Mouse (Mus musculus): ENCODE data around the gene Yy1. TPM values are rescaled to one million over a fixed set of nuclear protein-coding genes. Genes with fewer than 3 reads are reported as not detected.

Gene Yy1
- polyA plus RNA-seq, 1 experiment from 2014 or later, result 14.2 TPM

DNA sequence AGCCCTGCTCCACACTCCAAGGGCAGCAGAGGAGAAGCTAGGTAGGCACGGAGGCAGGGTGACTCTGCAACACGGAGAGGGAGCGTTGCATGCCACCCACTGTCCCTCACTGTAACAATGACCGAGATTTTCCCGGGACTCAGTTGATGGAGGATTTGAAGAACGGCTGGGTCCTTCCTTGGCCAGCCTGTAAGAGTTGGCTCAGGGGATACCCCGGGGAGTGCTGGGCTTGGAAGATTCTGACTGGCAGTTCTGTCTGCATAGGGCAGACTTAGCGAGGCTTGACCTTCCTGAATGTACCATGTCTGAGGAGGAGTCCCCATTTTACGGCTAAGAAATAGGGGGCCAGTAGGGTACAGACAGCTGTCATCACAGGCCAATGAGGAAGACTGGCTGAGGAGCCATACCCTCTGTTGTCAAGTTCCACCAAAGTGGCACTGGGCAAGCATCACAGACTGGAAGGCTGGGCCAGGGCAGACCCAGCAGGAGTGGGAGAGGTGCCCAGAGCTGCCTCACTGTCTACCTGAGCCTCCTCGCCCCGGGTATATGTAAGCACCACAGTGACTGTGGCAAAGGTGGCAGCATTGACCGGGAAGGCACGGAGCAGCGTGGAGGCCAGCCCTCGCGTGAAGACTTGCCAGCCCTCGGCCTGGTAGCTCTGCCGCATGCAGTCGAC, 33.6 kb downstream of the Yy1 start:
- no peak overlapping the region for H3K27ac ChIP-seq (ENCODE audit: low read depth, low read length)
- no peak overlapping the region for H3K4me2 ChIP-seq
- no peak overlapping the region for H3K4me3 ChIP-seq (ENCODE audit: low read depth, low read length)
- peaks cover 8% of the 10 kb centered on the region for H3K36me3 ChIP-seq (ENCODE audit: control insufficient read depth, insufficient read depth, low read length)
- 93% methylated on average over 19 of the region's 19 CpGs for WGBS (ENCODE audit: insufficient replicate concordance)
- no peaks in the 10 kb centered on the region for H3K9me3 ChIP-seq (replicated peaks; ENCODE audit: control insufficient read depth, low read length)
- no peaks in the 10 kb centered on the region for H3K4me1 ChIP-seq (ENCODE audit: control insufficient read depth, insufficient read depth, low read length)
- H3K27me3 ChIP-seq (ENCODE audit: control insufficient read depth, insufficient read depth, low read length), result no peaks in the 10 kb centered on the region
- ATAC-seq (replicated peaks; ENCODE audit: insufficient number of reproducible peaks, low FRiP score, low TSS enrichment), result no peak
- H3K9ac ChIP-seq (ENCODE audit: low read depth, low read length), result no peak overlapping the region

DNA sequence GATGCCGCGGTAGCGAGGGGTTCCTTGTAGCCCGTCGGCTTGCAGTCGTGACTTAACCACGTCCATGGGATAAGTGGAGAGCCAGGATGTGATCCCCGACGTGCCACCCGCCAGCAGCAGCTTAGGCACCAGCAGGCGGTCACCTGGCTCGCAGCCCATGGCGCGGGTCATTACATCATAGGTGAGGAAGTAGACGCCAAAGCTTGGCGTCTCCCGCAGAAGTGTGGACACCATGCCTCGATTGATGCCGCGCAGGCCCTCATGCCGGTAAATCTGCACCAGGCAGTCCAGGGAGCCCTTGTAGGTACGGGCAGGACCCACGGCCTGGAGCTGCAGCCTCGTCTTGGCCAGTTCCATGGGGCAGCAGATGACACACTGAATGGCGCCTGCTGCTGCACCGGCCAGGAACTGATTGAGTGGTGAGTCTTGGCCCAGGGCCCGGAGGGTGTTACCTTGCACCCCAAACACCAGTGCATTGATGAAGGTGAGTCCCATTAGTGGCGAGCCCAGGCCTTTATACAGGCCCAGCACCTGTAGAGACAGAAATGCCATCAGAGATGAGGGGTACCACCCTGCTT, 34.3 kb downstream of the Yy1 start:
- H3K27ac ChIP-seq (ENCODE audit: low read depth, low read length), result no peak overlapping the region
- H3K27me3 ChIP-seq (ENCODE audit: control insufficient read depth, insufficient read depth, low read length), result no peaks in the 10 kb centered on the region
- 95% methylated on average over 28 of the region's 28 CpGs for WGBS (ENCODE audit: insufficient replicate concordance)
- H3K9me3 ChIP-seq (replicated peaks; ENCODE audit: control insufficient read depth, low read length), result no peaks in the 10 kb centered on the region
- no peaks in the 10 kb centered on the region for H3K4me1 ChIP-seq (ENCODE audit: control insufficient read depth, insufficient read depth, low read length)
- H3K9ac ChIP-seq (ENCODE audit: low read depth, low read length), result no peak overlapping the region
- no peak overlapping the region for H3K4me3 ChIP-seq (ENCODE audit: low read depth, low read length)
- H3K4me2 ChIP-seq, result no peak overlapping the region
- ATAC-seq (replicated peaks; ENCODE audit: insufficient number of reproducible peaks, low FRiP score, low TSS enrichment), result no peak
- peaks cover 8% of the 10 kb centered on the region for H3K36me3 ChIP-seq (ENCODE audit: control insufficient read depth, insufficient read depth, low read length)

GRCm38 (mm10) chr12:108827641-108828040, 34.9 kb downstream of the Yy1 start:
- H3K4me2 ChIP-seq, result no peak overlapping the region
- H3K27ac ChIP-seq (ENCODE audit: low read depth, low read length), result no peak overlapping the region
- no peaks in the 10 kb centered on the region for H3K4me1 ChIP-seq (ENCODE audit: control insufficient read depth, insufficient read depth, low read length)
- peaks cover 8% of the 10 kb centered on the region for H3K36me3 ChIP-seq (ENCODE audit: control insufficient read depth, insufficient read depth, low read length)
- no peaks in the 10 kb centered on the region for H3K9me3 ChIP-seq (replicated peaks; ENCODE audit: control insufficient read depth, low read length)
- 96% methylated on average over 6 of the region's 6 CpGs for WGBS (ENCODE audit: insufficient replicate concordance)
- no peak overlapping the region for H3K4me3 ChIP-seq (ENCODE audit: low read depth, low read length)
- no peaks in the 10 kb centered on the region for H3K27me3 ChIP-seq (ENCODE audit: control insufficient read depth, insufficient read depth, low read length)
- H3K9ac ChIP-seq (ENCODE audit: low read depth, low read length), result no peak overlapping the region
- no peak for ATAC-seq (replicated peaks; ENCODE audit: insufficient number of reproducible peaks, low FRiP score, low TSS enrichment)

DNA sequence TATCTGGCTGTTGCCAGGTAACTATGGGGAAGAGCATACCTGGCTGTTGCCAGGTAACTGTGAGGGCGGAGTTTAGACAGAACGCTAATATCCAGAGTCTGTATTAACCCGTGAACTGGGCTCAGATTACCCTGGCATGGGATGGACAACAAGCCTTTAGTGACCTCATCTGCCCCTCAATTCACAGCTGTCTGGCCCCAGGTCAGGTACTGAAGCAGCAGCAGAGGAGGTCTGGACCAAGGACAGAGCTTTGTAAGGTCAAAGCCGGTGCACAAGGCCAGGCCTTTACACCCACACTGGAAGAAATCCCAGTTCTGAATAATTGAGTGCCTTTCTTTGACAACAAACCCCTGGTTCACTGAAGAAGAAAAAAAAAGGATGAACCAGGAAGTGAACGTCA, 36.9 kb downstream of the Yy1 start:
- WGBS (ENCODE audit: insufficient replicate concordance), result 81% methylated on average over 5 of the region's 5 CpGs
- Histone ChIP-seq H3K27me3 (ENCODE audit: control insufficient read depth, insufficient read depth, low read length) (peaks cover 4% of the 10 kb centered on the region; the same call in 1 of the 2 replicates), H3K9ac (ENCODE audit: low read depth, low read length) (no peak overlapping the region), H3K4me1 (ENCODE audit: control insufficient read depth, insufficient read depth, low read length) (peaks cover under 1% of the 10 kb centered on the region; the same call in 1 of the 2 replicates), H3K27ac (ENCODE audit: low read depth, low read length) (no peak overlapping the region), H3K4me2 (no peak overlapping the region), H3K4me3 (ENCODE audit: low read depth, low read length) (no peak overlapping the region), H3K36me3 (ENCODE audit: control insufficient read depth, insufficient read depth, low read length) (peaks cover 8% of the 10 kb centered on the region), H3K9me3 (replicated peaks; ENCODE audit: control insufficient read depth, low read length) (no peaks in the 10 kb centered on the region)
- ATAC-seq (replicated peaks; ENCODE audit: insufficient number of reproducible peaks, low FRiP score, low TSS enrichment), result no peak

GRCm38 (mm10) chr12:108830358-108830757, 37.6 kb downstream of the Yy1 start:
- Histone ChIP-seq H3K4me3 (ENCODE audit: low read depth, low read length) (no peak overlapping the region), H3K27me3 (ENCODE audit: control insufficient read depth, insufficient read depth, low read length) (peaks cover 4% of the 10 kb centered on the region; the same call in 1 of the 2 replicates), H3K9ac (ENCODE audit: low read depth, low read length) (no peak overlapping the region), H3K9me3 (replicated peaks; ENCODE audit: control insufficient read depth, low read length) (no peaks in the 10 kb centered on the region), H3K27ac (ENCODE audit: low read depth, low read length) (no peak overlapping the region), H3K36me3 (ENCODE audit: control insufficient read depth, insufficient read depth, low read length) (peaks cover 8% of the 10 kb centered on the region), H3K4me1 (ENCODE audit: control insufficient read depth, insufficient read depth, low read length) (peaks cover 7% of the 10 kb centered on the region), H3K4me2 (no peak overlapping the region)
- 78% methylated on average over 6 of the region's 6 CpGs for WGBS (ENCODE audit: insufficient replicate concordance)
- no peak for ATAC-seq (replicated peaks; ENCODE audit: insufficient number of reproducible peaks, low FRiP score, low TSS enrichment)

GRCm38 (mm10) chr12:108831966-108832643, 39.3 kb downstream of the Yy1 start:
- Histone ChIP-seq H3K4me1 (ENCODE audit: control insufficient read depth, insufficient read depth, low read length) (peaks cover 16% of the 10 kb centered on the region), H3K9me3 (replicated peaks; ENCODE audit: control insufficient read depth, low read length) (no peaks in the 10 kb centered on the region), H3K36me3 (ENCODE audit: control insufficient read depth, insufficient read depth, low read length) (peaks cover 3% of the 10 kb centered on the region), H3K27ac (ENCODE audit: low read depth, low read length) (no peak overlapping the region), H3K9ac (ENCODE audit: low read depth, low read length) (no peak overlapping the region), H3K4me2 (no peak overlapping the region), H3K27me3 (ENCODE audit: control insufficient read depth, insufficient read depth, low read length) (peaks cover 4% of the 10 kb centered on the region; the same call in 1 of the 2 replicates), H3K4me3 (ENCODE audit: low read depth, low read length) (no peak overlapping the region)
- 67% methylated on average over 9 of the region's 9 CpGs for WGBS (ENCODE audit: insufficient replicate concordance)
- no peak for ATAC-seq (replicated peaks; ENCODE audit: insufficient number of reproducible peaks, low FRiP score, low TSS enrichment)

- H3K36me3 ChIP-seq (ENCODE audit: control insufficient read depth, insufficient read depth, low read length), result no peaks in the 10 kb centered on the region
- 82% methylated on average over 8 of the region's 8 CpGs for WGBS (ENCODE audit: insufficient replicate concordance)
- H3K4me3 ChIP-seq (ENCODE audit: low read depth, low read length), result no peak overlapping the region
- H3K9me3 ChIP-seq (replicated peaks; ENCODE audit: control insufficient read depth, low read length), result no peaks in the 10 kb centered on the region
- H3K4me1 ChIP-seq (ENCODE audit: control insufficient read depth, insufficient read depth, low read length), result peaks cover 23% of the 10 kb centered on the region
- peaks cover 4% of the 10 kb centered on the region; the same call in 1 of the 2 replicates for H3K27me3 ChIP-seq (ENCODE audit: control insufficient read depth, insufficient read depth, low read length)
- H3K4me2 ChIP-seq, result no peak overlapping the region
- no peak overlapping the region for H3K27ac ChIP-seq (ENCODE audit: low read depth, low read length)
- ATAC-seq (replicated peaks; ENCODE audit: insufficient number of reproducible peaks, low FRiP score, low TSS enrichment), result no peak
- H3K9ac ChIP-seq (ENCODE audit: low read depth, low read length), result no peak overlapping the region
Observed at GRCm38 (mm10) chr12:108832851-108833250, 40.1 kb downstream of the Yy1 start.

GRCm38 (mm10) chr12:108833408-108833807, 40.6 kb downstream of the Yy1 start:
- H3K27me3 ChIP-seq (ENCODE audit: control insufficient read depth, insufficient read depth, low read length), result peaks cover 4% of the 10 kb centered on the region; the same call in 1 of the 2 replicates
- no peak overlapping the region for H3K4me2 ChIP-seq
- H3K9ac ChIP-seq (ENCODE audit: low read depth, low read length), result no peak overlapping the region
- peaks cover 28% of the 10 kb centered on the region for H3K4me1 ChIP-seq (ENCODE audit: control insufficient read depth, insufficient read depth, low read length)
- peaks cover 3% of the 10 kb centered on the region; the same call in 1 of the 2 replicates for H3K36me3 ChIP-seq (ENCODE audit: control insufficient read depth, insufficient read depth, low read length)
- no peak overlapping the region for H3K27ac ChIP-seq (ENCODE audit: low read depth, low read length)
- ATAC-seq (replicated peaks; ENCODE audit: insufficient number of reproducible peaks, low FRiP score, low TSS enrichment), result no peak
- 83% methylated on average over 3 of the region's 3 CpGs for WGBS (ENCODE audit: insufficient replicate concordance)
- no peaks in the 10 kb centered on the region for H3K9me3 ChIP-seq (replicated peaks; ENCODE audit: control insufficient read depth, low read length)
- H3K4me3 ChIP-seq (ENCODE audit: low read depth, low read length), result no peak overlapping the region

All from heart, embryonic 11.5 days (tissue).